Mouse (Mus musculus): ENCODE results near the gene Atp6v1a. TPM values are rescaled to one million over a fixed set of nuclear protein-coding genes. Genes with fewer than 3 reads are reported as not detected.
A peak's percentile ranks its signal among the peaks of the same experiment; 100 is the strongest.

The Atp6v1a gene
- polyA plus RNA-seq, 1 experiment from 2014 or later, result 56.4 TPM

DNA sequence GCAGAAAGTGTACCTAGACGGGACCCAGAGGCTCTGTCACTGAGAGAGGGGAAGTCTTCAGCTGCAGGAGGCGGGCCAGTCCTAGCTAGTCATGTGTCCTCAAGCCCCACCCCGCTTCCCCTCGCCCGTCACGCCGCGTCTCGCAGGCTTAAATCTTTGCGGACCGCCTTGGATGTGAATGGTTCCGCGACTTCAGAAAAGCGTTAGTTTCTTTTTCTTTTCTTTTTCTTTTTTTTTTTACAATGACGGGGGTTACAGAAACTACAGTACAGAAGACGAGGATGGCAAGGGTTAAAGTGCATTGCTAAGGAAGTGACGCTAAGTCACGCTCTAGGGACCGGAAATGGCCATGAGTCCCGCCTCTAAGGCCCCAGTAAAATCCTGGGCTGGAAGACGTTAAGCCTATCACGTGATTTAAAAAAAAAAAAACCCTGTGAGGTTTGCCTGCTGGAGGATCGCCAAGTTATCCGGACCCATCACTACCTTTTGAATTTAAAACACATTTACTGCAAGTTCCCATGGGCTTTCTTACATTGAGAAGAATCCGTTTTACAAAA is 448 bp downstream of the Atp6v1a start:
- under 1% methylated on average over 25 of the region's 25 CpGs for WGBS
- DNase-seq (peak; percentile 98), ATAC-seq (ENCODE audit: insufficient read depth) (peak; percentile 90)
- Histone ChIP-seq H3K9ac (peak overlapping the region; percentile 92), H3K36me3 (ENCODE audit: insufficient read depth) (no peaks in the 10 kb centered on the region), H3K4me3 (ENCODE audit: low read depth, low read length) (peak overlapping the region; percentile 97), H3K4me2 (peak overlapping the region; percentile 85), H3K27me3 (ENCODE audit: insufficient read depth, low read length) (no peaks in the 10 kb centered on the region), H3K4me1 (ENCODE audit: insufficient read depth) (peaks cover 11% of the 10 kb centered on the region; the same call in 1 of the 2 replicates), H3K9me3 (ENCODE audit: low read depth, low read length) (no peaks in the 10 kb centered on the region), H3K27ac (ENCODE audit: low read depth) (peak overlapping the region; percentile 99)
- TF ChIP-seq CTCF (IDR thresholded peaks at IDR 0.05; ENCODE audit: low read depth), result no peak

DNA sequence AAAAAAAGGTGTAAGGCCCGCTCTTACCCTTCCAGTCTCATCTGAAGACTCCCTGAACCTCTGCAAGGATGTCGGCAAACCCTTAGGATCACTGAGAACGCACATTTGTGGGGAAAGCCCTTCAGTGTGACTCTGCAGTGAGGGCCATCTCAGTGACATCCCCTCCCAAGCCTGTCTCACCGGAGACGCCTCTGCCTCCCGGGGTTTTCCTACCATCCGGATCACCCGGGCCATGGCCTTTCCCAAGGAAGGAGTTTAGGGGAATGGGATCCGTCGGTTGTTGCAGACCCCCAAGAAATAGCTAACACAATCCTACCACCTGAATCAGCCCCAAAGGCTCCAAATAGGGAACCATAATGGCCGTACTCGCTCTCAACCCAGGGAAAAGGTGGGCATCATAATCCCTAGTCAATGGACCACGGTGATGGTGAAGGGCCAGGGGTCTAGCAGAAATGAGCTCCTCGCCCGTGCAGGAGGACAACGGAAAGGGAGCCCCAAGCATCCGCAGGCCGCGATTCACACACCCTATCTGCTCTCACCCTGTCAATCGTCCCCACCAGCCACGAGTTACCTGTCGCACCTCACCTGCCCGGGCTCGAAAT is 1.0 kb downstream of the Atp6v1a start:
- DNase-seq (peak; percentile 29), ATAC-seq (ENCODE audit: insufficient read depth) (no peak; the same call in 1 of the 2 replicates)
- Histone ChIP-seq H3K27ac (ENCODE audit: low read depth) (peak overlapping the region; percentile 99), H3K4me3 (ENCODE audit: low read depth, low read length) (peak overlapping the region; percentile 97), H3K9ac (peak overlapping the region; percentile 92), H3K36me3 (ENCODE audit: insufficient read depth) (no peaks in the 10 kb centered on the region), H3K27me3 (ENCODE audit: insufficient read depth, low read length) (no peaks in the 10 kb centered on the region), H3K4me2 (peak overlapping the region; percentile 85), H3K9me3 (ENCODE audit: low read depth, low read length) (no peaks in the 10 kb centered on the region), H3K4me1 (ENCODE audit: insufficient read depth) (peaks cover 11% of the 10 kb centered on the region; the same call in 1 of the 2 replicates)
- under 1% methylated on average over 24 of the region's 24 CpGs for WGBS
- TF ChIP-seq CTCF (IDR thresholded peaks at IDR 0.05; ENCODE audit: low read depth), result no peak

- Histone ChIP-seq H3K9me3 (ENCODE audit: low read depth, low read length) (no peaks in the 10 kb centered on the region), H3K27ac (ENCODE audit: low read depth) (no peak overlapping the region), H3K9ac (no peak overlapping the region), H3K27me3 (ENCODE audit: insufficient read depth, low read length) (no peaks in the 10 kb centered on the region), H3K4me3 (ENCODE audit: low read depth, low read length) (no peak overlapping the region), H3K36me3 (ENCODE audit: insufficient read depth) (no peaks in the 10 kb centered on the region), H3K4me2 (no peak overlapping the region), H3K4me1 (ENCODE audit: insufficient read depth) (peaks cover 8% of the 10 kb centered on the region; the same call in 1 of the 2 replicates)
- DNase-seq, result no peak
- no peak for ATAC-seq (ENCODE audit: insufficient read depth)
- TF ChIP-seq CTCF (IDR thresholded peaks at IDR 0.05; ENCODE audit: low read depth), result no peak
- 71% methylated on average over 6 of the region's 6 CpGs for WGBS
Measured at GRCm38 (mm10) chr16:44136511-44137021, 2.9 kb downstream of the Atp6v1a start.

GRCm38 (mm10) chr16:44133187-44133586 is 6.3 kb downstream of the Atp6v1a start:
- Histone ChIP-seq H3K36me3 (ENCODE audit: insufficient read depth) (no peaks in the 10 kb centered on the region), H3K9me3 (ENCODE audit: low read depth, low read length) (no peaks in the 10 kb centered on the region), H3K4me1 (ENCODE audit: insufficient read depth) (0 out of 2 replicates have a peak, but pooled peaks cover 6% of the 10 kb centered on the region), H3K9ac (no peak overlapping the region), H3K4me3 (ENCODE audit: low read depth, low read length) (no peak overlapping the region), H3K27me3 (ENCODE audit: insufficient read depth, low read length) (no peaks in the 10 kb centered on the region), H3K27ac (ENCODE audit: low read depth) (no peak overlapping the region), H3K4me2 (no peak overlapping the region)
- DNase-seq (no peak), ATAC-seq (ENCODE audit: insufficient read depth) (0 out of 2 replicates have a peak, but pooled peaks have one; percentile 29)
- no peak for TF ChIP-seq CTCF (IDR thresholded peaks at IDR 0.05; ENCODE audit: low read depth)
- WGBS, result 69% methylated on average over 3 of the region's 3 CpGs

DNA sequence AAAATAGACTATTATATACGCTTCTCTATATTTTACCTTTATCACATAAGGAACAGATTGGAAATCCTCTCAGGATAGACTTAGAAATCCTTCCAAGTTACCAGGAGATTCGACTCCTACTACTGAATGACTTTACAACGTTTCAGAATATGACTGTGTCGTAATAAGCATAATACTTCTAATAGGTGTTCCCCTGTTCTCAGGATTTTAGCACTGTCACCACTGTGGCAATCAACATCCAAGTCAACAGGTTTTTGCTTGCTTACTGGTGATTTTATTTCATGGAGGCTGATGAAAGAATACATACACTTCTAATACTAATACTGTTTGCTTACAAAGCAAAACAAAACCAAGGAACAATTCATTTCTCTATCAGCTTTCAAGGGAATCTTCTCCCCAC is 7.2 kb downstream of the Atp6v1a start:
- no peak overlapping the region for H3K4me2 ChIP-seq
- H3K27me3 ChIP-seq (ENCODE audit: insufficient read depth, low read length), result no peaks in the 10 kb centered on the region
- no peak for TF ChIP-seq CTCF (IDR thresholded peaks at IDR 0.05; ENCODE audit: low read depth)
- no peak overlapping the region for H3K9ac ChIP-seq
- no peak for ATAC-seq (ENCODE audit: insufficient read depth)
- H3K4me1 ChIP-seq (ENCODE audit: insufficient read depth), result no peaks in the 10 kb centered on the region
- H3K9me3 ChIP-seq (ENCODE audit: low read depth, low read length), result no peaks in the 10 kb centered on the region
- no peak for DNase-seq
- no peak overlapping the region for H3K4me3 ChIP-seq (ENCODE audit: low read depth, low read length)
- WGBS, result 72% methylated on average over 4 of the region's 4 CpGs
- H3K27ac ChIP-seq (ENCODE audit: low read depth), result no peak overlapping the region
- H3K36me3 ChIP-seq (ENCODE audit: insufficient read depth), result no peaks in the 10 kb centered on the region

DNA sequence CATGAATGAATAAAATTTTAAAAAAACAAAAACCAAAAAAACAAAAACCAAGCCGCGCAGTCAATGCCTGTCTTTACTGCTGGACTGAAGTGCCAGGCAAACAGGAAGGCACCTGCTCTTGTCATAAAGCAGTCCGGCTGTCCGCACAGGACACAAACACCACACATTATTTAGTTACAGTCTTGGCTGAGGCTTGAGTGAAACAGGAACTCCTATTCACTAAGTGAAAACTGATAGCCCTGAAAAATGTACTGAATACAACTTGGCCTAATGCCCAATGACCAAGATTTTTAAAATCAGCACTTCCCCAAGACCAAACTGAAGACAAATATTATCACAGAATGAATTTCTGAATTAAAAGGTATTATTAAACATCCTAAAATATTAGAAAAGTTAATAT is 13.1 kb downstream of the Atp6v1a start:
- Histone ChIP-seq H3K4me3 (ENCODE audit: low read depth, low read length) (no peak overlapping the region), H3K4me2 (no peak overlapping the region), H3K36me3 (ENCODE audit: insufficient read depth) (no peaks in the 10 kb centered on the region), H3K27me3 (ENCODE audit: insufficient read depth, low read length) (no peaks in the 10 kb centered on the region), H3K9me3 (ENCODE audit: low read depth, low read length) (no peaks in the 10 kb centered on the region), H3K4me1 (ENCODE audit: insufficient read depth) (no peaks in the 10 kb centered on the region), H3K27ac (ENCODE audit: low read depth) (no peak overlapping the region), H3K9ac (no peak overlapping the region)
- DNase-seq, result peak; percentile 44
- TF ChIP-seq CTCF (IDR thresholded peaks at IDR 0.05; ENCODE audit: low read depth), result no peak
- 52% methylated on average over 4 of the region's 4 CpGs for WGBS
- no peak for ATAC-seq (ENCODE audit: insufficient read depth)

DNA sequence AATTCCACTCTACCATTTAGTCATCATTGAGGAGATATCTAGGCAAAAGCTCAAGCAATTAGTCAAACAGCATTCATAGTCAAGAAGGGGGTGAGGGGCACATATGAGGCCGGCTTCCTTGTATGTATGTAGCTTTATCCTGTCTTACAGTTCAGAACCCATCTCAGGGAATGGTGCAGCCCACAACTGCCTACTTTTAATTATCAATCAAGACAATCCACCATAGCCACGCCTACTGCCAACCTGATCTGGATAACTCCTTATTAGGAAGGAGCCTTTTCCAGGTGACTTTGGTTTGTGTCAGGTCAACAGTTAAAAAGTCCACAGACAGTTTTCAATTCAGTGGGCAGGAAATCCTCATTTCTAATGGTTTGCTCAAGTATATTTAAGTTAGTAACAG is 14.1 kb downstream of the Atp6v1a start:
- no peak for DNase-seq

More for the DNA sequence above, 14.1 kb downstream of the Atp6v1a start:
- Histone ChIP-seq H3K27me3 (ENCODE audit: insufficient read depth, low read length) (no peaks in the 10 kb centered on the region), H3K4me1 (ENCODE audit: insufficient read depth) (no peaks in the 10 kb centered on the region), H3K9ac (no peak overlapping the region), H3K36me3 (ENCODE audit: insufficient read depth) (no peaks in the 10 kb centered on the region), H3K27ac (ENCODE audit: low read depth) (no peak overlapping the region), H3K4me3 (ENCODE audit: low read depth, low read length) (no peak overlapping the region), H3K9me3 (ENCODE audit: low read depth, low read length) (no peaks in the 10 kb centered on the region), H3K4me2 (no peak overlapping the region)
- no peak for TF ChIP-seq CTCF (IDR thresholded peaks at IDR 0.05; ENCODE audit: low read depth)
- no peak for ATAC-seq (ENCODE audit: insufficient read depth)
- 83% methylated on average over 2 of the region's 2 CpGs for WGBS
